In genomic region chr7:16810399-16810919, GRCm38 (mm10) we compare ENCODE assay signal across 8 mouse cellular contexts. TPM values are rescaled to one million over a fixed set of nuclear protein-coding genes. Genes with fewer than 3 reads are reported as not detected.
A peak's percentile ranks its signal among the peaks of the same experiment; 100 is the strongest.
DNase-seq lines count a peak whose midpoint lies in the region; ATAC-seq and TF ChIP-seq lines count a peak whose summit lies in the region.

No protein-coding gene starts in this region.

- H3K27me3 ChIP-seq in heart, embryonic 16.5 days (ENCODE audit: control insufficient read depth, insufficient read depth, low read length), result no peaks in the 10 kb centered on the region
- H3K27me3 ChIP-seq in embryonic facial prominence, embryonic 11.5 days (ENCODE audit: control insufficient read depth, insufficient read depth, low read length), result peaks cover 19% of the 10 kb centered on the region; the same call in 1 of the 2 replicates
- no peaks in the 10 kb centered on the region for H3K27me3 ChIP-seq in hindbrain, embryonic 15.5 days
- H3K27me3 ChIP-seq in midbrain, postnatal 0 days (ENCODE audit: insufficient read depth, low read length), result no peaks in the 10 kb centered on the region

- DNase-seq in heart, postnatal 14 days, result no peak
- DNase-seq in embryonic facial prominence, embryonic 11.5 days (ENCODE audit: low spot score), result no peak
- DNase-seq in midbrain, postnatal 0 days (ENCODE audit: low spot score), result no peak
- no peak for DNase-seq in spleen, postnatal 4 days (ENCODE audit: low spot score in 2 of 2)
- DNase-seq in frontal cortex, adult 2 months (ENCODE audit: extremely low spot score in 1 of 2, low spot score in 1 of 2), result no peak

- peak overlapping the region; percentile 70 for H3K4me2 ChIP-seq in heart, embryonic 16.5 days (ENCODE audit: low read depth, low read length)
- peak overlapping the region; percentile 98 for H3K4me2 ChIP-seq in embryonic facial prominence, embryonic 11.5 days (ENCODE audit: low read depth, low read length)
- H3K4me2 ChIP-seq in hindbrain, embryonic 15.5 days, result peak overlapping the region; percentile 83
- H3K4me2 ChIP-seq in midbrain, postnatal 0 days (ENCODE audit: low read depth, low read length, poor library complexity, severe bottlenecking), result peak overlapping the region; percentile 74

- H3K36me3 ChIP-seq in heart, embryonic 16.5 days (ENCODE audit: control insufficient read depth, insufficient read depth), result peaks cover 27% of the 10 kb centered on the region
- H3K36me3 ChIP-seq in embryonic facial prominence, embryonic 11.5 days (replicated peaks; ENCODE audit: control insufficient read depth, insufficient read depth, low read depth, low read length), result no peaks in the 10 kb centered on the region; the same call in 1 of the 2 replicates
- H3K36me3 ChIP-seq in hindbrain, embryonic 15.5 days, result no peaks in the 10 kb centered on the region; the same call in 1 of the 2 replicates
- H3K36me3 ChIP-seq in midbrain, postnatal 0 days (ENCODE audit: insufficient read depth, low read length), result peaks cover 4% of the 10 kb centered on the region; the same call in 1 of the 2 replicates

- peaks cover 13% of the 10 kb centered on the region for H3K4me1 ChIP-seq in heart, embryonic 16.5 days (ENCODE audit: control insufficient read depth, insufficient read depth, low read length)
- H3K4me1 ChIP-seq in embryonic facial prominence, embryonic 11.5 days (ENCODE audit: control insufficient read depth, insufficient read depth, low read length), result peaks cover 4% of the 10 kb centered on the region
- peaks cover 59% of the 10 kb centered on the region for H3K4me1 ChIP-seq in hindbrain, embryonic 15.5 days (replicated peaks)
- H3K4me1 ChIP-seq in midbrain, postnatal 0 days (ENCODE audit: insufficient read depth, low read length), result peaks cover 20% of the 10 kb centered on the region; the same call in 1 of the 2 replicates

- no peak overlapping the region for H3K4me3 ChIP-seq in heart, embryonic 16.5 days (ENCODE audit: low read length)
- H3K4me3 ChIP-seq in embryonic facial prominence, embryonic 11.5 days (ENCODE audit: low read depth, low read length), result peak overlapping the region; percentile 45
- H3K4me3 ChIP-seq in hindbrain, embryonic 15.5 days, result peak overlapping the region; percentile 56
- H3K4me3 ChIP-seq in midbrain, postnatal 0 days (ENCODE audit: low read depth, low read length), result peak overlapping the region; percentile 57

- ATAC-seq in heart, embryonic 16.5 days (replicated peaks; ENCODE audit: extremely low read depth, insufficient read depth, low FRiP score), result no peak
- ATAC-seq in embryonic facial prominence, embryonic 11.5 days (replicated peaks; ENCODE audit: insufficient number of reproducible peaks, low FRiP score, low TSS enrichment, low read depth), result no peak
- ATAC-seq in hindbrain, embryonic 15.5 days (ENCODE audit: low FRiP score, low read depth), result no peak; the same call in 1 of the 2 replicates
- ATAC-seq in midbrain, postnatal 0 days (ENCODE audit: low FRiP score), result no peak
- no peak for ATAC-seq in erythroid progenitor cell, adult 5-6 weeks (replicated peaks; ENCODE audit: low FRiP score, poor library complexity, severe bottlenecking)

- WGBS in heart, embryonic 16.5 days, result 60% methylated on average over 28 of the region's 28 CpGs
- WGBS in embryonic facial prominence, embryonic 11.5 days, result 42% methylated on average over 28 of the region's 28 CpGs
- WGBS in hindbrain, embryonic 15.5 days, result 46% methylated on average over 27 of the region's 28 CpGs
- 49% methylated on average over 28 of the region's 28 CpGs for WGBS in midbrain, postnatal 0 days

- TF ChIP-seq CTCF in midbrain, postnatal 0 days (IDR thresholded peaks at IDR 0.05), result no peak

- no peak overlapping the region for H3K27ac ChIP-seq in heart, embryonic 16.5 days (ENCODE audit: low read length)
- H3K27ac ChIP-seq in embryonic facial prominence, embryonic 11.5 days (replicated peaks; ENCODE audit: low read depth, low read length), result no peak overlapping the region
- H3K27ac ChIP-seq in hindbrain, embryonic 15.5 days (replicated peaks), result peak overlapping the region; percentile 95
- H3K27ac ChIP-seq in midbrain, postnatal 0 days (ENCODE audit: low read depth, low read length), result peak overlapping the region; percentile 94

- no peaks in the 10 kb centered on the region for H3K9me3 ChIP-seq in heart, embryonic 16.5 days (replicated peaks; ENCODE audit: control insufficient read depth, low read length)
- no peaks in the 10 kb centered on the region for H3K9me3 ChIP-seq in embryonic facial prominence, embryonic 11.5 days (replicated peaks; ENCODE audit: control insufficient read depth, low read length)
- H3K9me3 ChIP-seq in hindbrain, embryonic 15.5 days, result no peaks in the 10 kb centered on the region
- H3K9me3 ChIP-seq in midbrain, postnatal 0 days (ENCODE audit: low read length), result no peaks in the 10 kb centered on the region

- intact Hi-C loops in heart, postnatal 14 days (cut with DNase I), result loop anchor here (5.0 kb wide), 2 partner anchors 102 to 183 kb away; no protein-coding TSS in a partner anchor

- H3K9ac ChIP-seq in heart, embryonic 16.5 days (ENCODE audit: low read length), result no peak overlapping the region; the same call in 1 of the 2 replicates
- H3K9ac ChIP-seq in embryonic facial prominence, embryonic 11.5 days (replicated peaks; ENCODE audit: low read length), result peak overlapping the region; percentile 56
- peak overlapping the region; percentile 71 for H3K9ac ChIP-seq in hindbrain, embryonic 15.5 days
- peak overlapping the region; percentile 77 for H3K9ac ChIP-seq in midbrain, postnatal 0 days (replicated peaks; ENCODE audit: low read length, poor library complexity, severe bottlenecking)

RNA-seq across cellular contexts. Expression of gene Strn4, which starts 5.2 kb away (rescaled TPM):
- 88.8 and 92.5 TPM in 2 replicates for polyA plus RNA-seq in heart, embryonic 16.5 days (2015; fragmentation: Nextera tagmentation; extraction: Ambion mirVana)
- 10 to 100 TPM; 65.3 to 69.1 TPM for total RNA-seq in heart, postnatal 14 days (2021)
- polyA plus RNA-seq in embryonic facial prominence, embryonic 11.5 days (2014; fragmentation: Nextera tagmentation; extraction: Ambion mirVana), result 102 and 121 TPM in 2 replicates
- polyA plus RNA-seq in hindbrain, embryonic 15.5 days (2015; fragmentation: Nextera tagmentation; extraction: Ambion mirVana), result 171 and 184 TPM in 2 replicates
- total RNA-seq in midbrain, postnatal 0 days (2014; rRNA removed), result 252 and 291 TPM in 2 replicates
- 156 and 165 TPM in 2 replicates for polyA plus RNA-seq in midbrain, postnatal 0 days (2015; fragmentation: Nextera tagmentation; extraction: Ambion mirVana)
- 262 TPM in 2 replicates for polyA plus RNA-seq in frontal cortex, adult 2 months (2012; rRNA removed)
- 75.0 and 87.2 TPM in 2 replicates for total RNA-seq in erythroid progenitor cell, adult 5-6 weeks (2015; ENCODE audit: low replicate concordance)
- 76.9 and 128 TPM in 2 replicates for total RNA-seq in erythroid progenitor cell, adult 5-6 weeks (2017; ENCODE audit: low replicate concordance)

RNA-seq across cellular contexts. Expression of gene Fkrp, which starts 6.1 kb away (rescaled TPM):
- polyA plus RNA-seq in heart, embryonic 16.5 days (2015; fragmentation: Nextera tagmentation; extraction: Ambion mirVana), result 33.0 and 33.9 TPM in 2 replicates
- 10 to 100 TPM; 42.8 to 45.5 TPM for total RNA-seq in heart, postnatal 14 days (2021)
- 21.0 and 24.9 TPM in 2 replicates for polyA plus RNA-seq in embryonic facial prominence, embryonic 11.5 days (2014; fragmentation: Nextera tagmentation; extraction: Ambion mirVana)
- 46.5 and 50.9 TPM in 2 replicates for polyA plus RNA-seq in hindbrain, embryonic 15.5 days (2015; fragmentation: Nextera tagmentation; extraction: Ambion mirVana)
- total RNA-seq in midbrain, postnatal 0 days (2014; rRNA removed), result 81.4 and 85.9 TPM in 2 replicates
- polyA plus RNA-seq in midbrain, postnatal 0 days (2015; fragmentation: Nextera tagmentation; extraction: Ambion mirVana), result 50.0 and 53.5 TPM in 2 replicates
- polyA plus RNA-seq in frontal cortex, adult 2 months (2012; rRNA removed), result 38.2 and 40.3 TPM in 2 replicates
- total RNA-seq in erythroid progenitor cell, adult 5-6 weeks (2015; ENCODE audit: low replicate concordance), result 6.5 and 7.5 TPM in 2 replicates
- 4.9 and 19.6 TPM in 2 replicates for total RNA-seq in erythroid progenitor cell, adult 5-6 weeks (2017; ENCODE audit: low replicate concordance)

RNA-seq across cellular contexts. Expression of gene Slc1a5, which starts 29.3 kb away (rescaled TPM):
- 45.4 and 47.6 TPM in 2 replicates for polyA plus RNA-seq in heart, embryonic 16.5 days (2015; fragmentation: Nextera tagmentation; extraction: Ambion mirVana)
- total RNA-seq in heart, postnatal 14 days (2021), result 10 to 100 TPM; 26.5 to 35.4 TPM
- 19.6 and 19.7 TPM in 2 replicates for polyA plus RNA-seq in embryonic facial prominence, embryonic 11.5 days (2014; fragmentation: Nextera tagmentation; extraction: Ambion mirVana)
- polyA plus RNA-seq in hindbrain, embryonic 15.5 days (2015; fragmentation: Nextera tagmentation; extraction: Ambion mirVana), result 11.6 and 13.7 TPM in 2 replicates
- 15.2 and 20.1 TPM in 2 replicates for total RNA-seq in midbrain, postnatal 0 days (2014; rRNA removed)
- 8.9 and 9.2 TPM in 2 replicates for polyA plus RNA-seq in midbrain, postnatal 0 days (2015; fragmentation: Nextera tagmentation; extraction: Ambion mirVana)
- 12.6 and 13.4 TPM in 2 replicates for polyA plus RNA-seq in frontal cortex, adult 2 months (2012; rRNA removed)
- total RNA-seq in erythroid progenitor cell, adult 5-6 weeks (2015; ENCODE audit: low replicate concordance), result 596 and 609 TPM in 2 replicates
- total RNA-seq in erythroid progenitor cell, adult 5-6 weeks (2017; ENCODE audit: low replicate concordance), result 412 and 455 TPM in 2 replicates

RNA-seq across cellular contexts. Expression of gene Prkd2, which starts 32.2 kb away (rescaled TPM):
- polyA plus RNA-seq in heart, embryonic 16.5 days (2015; fragmentation: Nextera tagmentation; extraction: Ambion mirVana), result 13.0 and 15.4 TPM in 2 replicates
- 10 to 100 TPM; 35.3 to 35.9 TPM for total RNA-seq in heart, postnatal 14 days (2021)
- polyA plus RNA-seq in embryonic facial prominence, embryonic 11.5 days (2014; fragmentation: Nextera tagmentation; extraction: Ambion mirVana), result 10.1 and 11.4 TPM in 2 replicates
- 6.2 and 6.7 TPM in 2 replicates for polyA plus RNA-seq in hindbrain, embryonic 15.5 days (2015; fragmentation: Nextera tagmentation; extraction: Ambion mirVana)
- total RNA-seq in midbrain, postnatal 0 days (2014; rRNA removed), result 3.2 and 4.9 TPM in 2 replicates
- 3.9 TPM in 2 replicates for polyA plus RNA-seq in midbrain, postnatal 0 days (2015; fragmentation: Nextera tagmentation; extraction: Ambion mirVana)
- 6.4 and 6.7 TPM in 2 replicates for polyA plus RNA-seq in frontal cortex, adult 2 months (2012; rRNA removed)
- 8.3 and 18.4 TPM in 2 replicates for total RNA-seq in erythroid progenitor cell, adult 5-6 weeks (2015; ENCODE audit: low replicate concordance)
- total RNA-seq in erythroid progenitor cell, adult 5-6 weeks (2017; ENCODE audit: low replicate concordance), result 3.8 and 4.9 TPM in 2 replicates

Comparison
In these comparisons a context has a peak if more than half of its experiments do, and no peak if none do; other contexts are left out.
1. H3K27ac ChIP-seq: peak in hindbrain, embryonic 15.5 days (single experiment) and midbrain, postnatal 0 days (single experiment); none in heart, embryonic 16.5 days (single experiment) and embryonic facial prominence, embryonic 11.5 days (single experiment).
2. Peak in every context shown above with its lines, with median percentiles within 50 percentile points of each other: H3K4me2 ChIP-seq.